Mouse (Mus musculus) c-Kit-positive CD71-negative TER-119-negative erythroid progenitor cells, embryonic 14.5 days (primary cell): ENCODE measurements around the gene Sebox.
"Not testable (repeated sequence)": the region's sequence is repeated elsewhere in the genome, so short reads cannot be mapped to it uniquely, and the experiment has no call there.

Experiments
- DNase-seq: peaks from one replicate; pipeline ENCODE4 v3.0.0-alpha.2; 2013; ENCODE audit warnings: low read depth

Sebox gene

DNA sequence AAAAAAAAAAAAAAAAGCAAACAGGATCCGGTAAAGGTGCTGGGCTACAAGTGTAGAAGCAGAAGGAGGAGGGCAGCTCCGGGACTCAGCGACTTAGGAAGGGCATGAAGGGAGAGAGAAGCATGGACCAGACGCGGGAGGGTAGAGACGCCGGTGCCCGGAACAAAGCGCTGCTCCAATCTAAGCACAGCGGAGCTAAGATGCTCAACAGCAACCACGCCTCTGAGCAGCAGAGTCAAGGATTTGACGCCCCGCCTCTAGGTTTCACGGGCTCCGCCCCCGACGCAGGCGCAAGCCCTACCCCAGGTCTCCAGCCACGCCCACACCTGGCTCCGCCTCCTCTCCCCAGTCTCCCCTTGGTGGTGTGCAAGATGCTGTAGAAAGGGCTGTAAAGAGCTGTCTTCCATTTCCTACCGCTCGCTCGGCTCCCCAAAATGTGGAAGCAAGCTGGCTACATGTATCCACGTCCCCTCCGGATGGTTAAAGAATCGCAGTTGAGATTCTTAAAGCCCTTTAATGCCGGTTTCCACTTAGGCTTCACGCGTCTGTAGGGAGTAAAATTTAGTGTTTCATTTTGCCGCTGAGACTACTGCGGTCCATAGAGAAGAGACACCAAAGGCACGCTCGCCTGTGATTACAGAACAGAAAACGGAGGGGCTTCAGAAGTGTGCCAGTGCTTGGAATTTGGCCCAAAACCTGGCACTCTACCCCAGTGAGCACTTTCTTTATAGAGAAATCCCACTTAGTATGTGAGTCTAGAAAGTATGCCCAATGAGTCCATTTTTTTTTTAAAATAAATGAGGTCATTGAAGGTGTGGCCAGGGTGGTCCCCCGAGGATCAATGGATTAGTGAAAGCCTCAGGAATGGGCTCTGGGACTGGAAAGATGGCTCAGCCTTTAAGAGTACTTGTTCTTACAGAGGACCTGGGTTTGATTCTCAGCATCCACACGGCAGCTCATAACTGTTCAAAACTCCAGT is 5.4 kb upstream of the Sebox start, which contains the start of gene Sarm1:
TSS of gene Sarm1 (minus strand) at position 211 of the 979 bp plus-strand sequence.
- DNase-seq: peak; percentile 97

DNA sequence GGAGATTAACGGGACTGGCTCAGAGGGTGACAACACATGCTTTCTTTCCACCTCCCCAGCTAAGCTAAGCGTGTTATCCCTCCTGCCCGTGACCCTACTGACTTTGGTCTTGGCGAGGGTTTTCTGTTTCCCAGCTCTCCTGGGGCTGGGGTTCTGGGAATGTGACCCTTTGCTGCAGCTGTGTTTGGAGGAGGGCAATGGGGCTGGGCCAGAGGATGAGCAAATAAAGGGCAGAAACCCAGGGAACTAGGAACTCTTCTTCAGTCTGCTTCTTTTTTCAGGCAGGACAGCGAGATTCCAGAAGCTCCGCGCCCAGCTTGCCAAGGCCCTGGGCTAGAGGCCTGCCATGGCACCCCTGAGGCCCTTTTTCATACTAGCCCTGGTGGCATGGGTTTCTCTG is 4.2 kb upstream of the Sebox start, which contains the start of gene Vtn:
TSS of gene Vtn (plus strand) at position 88 of the 400 bp plus-strand sequence.
- DNase-seq: no peak

- no peak for DNase-seq
Measured at GRCm38 (mm10) chr11:78499543-78499942, 3.7 kb upstream of the Sebox start.

DNA sequence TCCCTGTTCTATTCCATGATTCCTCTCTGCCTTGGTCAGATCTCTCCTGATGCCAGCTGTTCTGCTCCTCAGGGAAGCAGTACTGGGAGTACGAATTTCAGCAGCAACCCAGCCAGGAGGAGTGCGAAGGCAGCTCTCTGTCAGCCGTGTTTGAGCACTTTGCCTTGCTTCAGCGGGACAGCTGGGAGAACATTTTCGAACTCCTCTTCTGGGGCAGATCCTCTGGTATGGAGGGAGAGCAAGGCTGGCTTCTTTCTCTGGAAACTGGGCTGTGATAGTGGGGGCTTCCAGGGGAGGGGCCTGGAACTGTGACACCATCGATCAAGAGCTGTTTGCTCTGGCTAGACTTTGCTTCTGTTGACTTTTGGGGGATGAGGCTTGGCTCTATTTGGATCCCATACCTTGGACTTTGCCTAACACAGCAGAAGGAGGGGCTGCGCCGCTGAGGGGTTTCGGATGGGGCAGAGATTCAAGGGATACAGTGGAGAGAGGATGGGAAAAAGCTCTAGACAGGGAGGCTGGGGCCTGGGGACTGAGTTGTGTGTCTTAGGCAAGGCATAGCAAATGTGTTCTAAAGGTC is 2.5 kb upstream of the Sebox start:
- DNase-seq: no peak

DNA sequence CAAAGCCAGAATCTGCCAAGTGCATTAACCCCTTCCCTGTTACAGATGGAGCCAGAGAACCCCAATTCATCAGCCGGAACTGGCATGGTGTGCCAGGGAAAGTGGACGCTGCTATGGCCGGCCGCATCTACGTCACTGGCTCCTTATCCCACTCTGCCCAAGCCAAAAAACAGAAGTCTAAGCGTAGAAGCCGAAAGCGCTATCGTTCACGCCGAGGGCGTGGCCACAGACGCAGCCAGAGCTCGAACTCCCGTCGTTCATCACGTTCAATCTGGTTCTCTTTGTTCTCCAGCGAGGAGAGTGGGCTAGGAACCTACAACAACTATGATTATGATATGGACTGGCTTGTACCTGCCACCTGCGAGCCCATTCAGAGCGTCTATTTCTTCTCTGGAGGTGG is 1.7 kb upstream of the Sebox start:
- DNase-seq: no peak

DNA sequence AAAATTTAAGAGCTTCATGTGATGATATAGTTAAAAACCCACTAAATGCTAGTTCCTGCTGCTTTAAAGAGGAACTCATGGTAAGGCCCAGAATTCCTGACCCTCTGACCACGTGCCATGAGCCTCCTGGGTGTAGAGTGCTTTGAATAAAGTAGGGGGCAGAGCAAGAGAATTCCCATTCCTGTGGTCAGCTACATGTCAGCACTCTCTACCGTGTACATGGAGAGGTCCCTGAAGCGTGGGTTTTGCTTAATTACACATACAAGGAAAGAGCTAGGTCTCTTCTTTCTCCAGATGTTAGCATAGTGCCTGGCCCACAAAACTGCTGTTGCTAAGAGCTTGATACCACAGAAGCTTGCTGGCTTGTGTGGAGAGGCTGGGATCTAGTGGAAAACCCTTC is 2.2 kb downstream of the Sebox start:
- DNase-seq: no peak

- DNase-seq: no peak
Measured at GRCm38 (mm10) chr11:78509148-78509547, 5.9 kb downstream of the Sebox start.

DNA sequence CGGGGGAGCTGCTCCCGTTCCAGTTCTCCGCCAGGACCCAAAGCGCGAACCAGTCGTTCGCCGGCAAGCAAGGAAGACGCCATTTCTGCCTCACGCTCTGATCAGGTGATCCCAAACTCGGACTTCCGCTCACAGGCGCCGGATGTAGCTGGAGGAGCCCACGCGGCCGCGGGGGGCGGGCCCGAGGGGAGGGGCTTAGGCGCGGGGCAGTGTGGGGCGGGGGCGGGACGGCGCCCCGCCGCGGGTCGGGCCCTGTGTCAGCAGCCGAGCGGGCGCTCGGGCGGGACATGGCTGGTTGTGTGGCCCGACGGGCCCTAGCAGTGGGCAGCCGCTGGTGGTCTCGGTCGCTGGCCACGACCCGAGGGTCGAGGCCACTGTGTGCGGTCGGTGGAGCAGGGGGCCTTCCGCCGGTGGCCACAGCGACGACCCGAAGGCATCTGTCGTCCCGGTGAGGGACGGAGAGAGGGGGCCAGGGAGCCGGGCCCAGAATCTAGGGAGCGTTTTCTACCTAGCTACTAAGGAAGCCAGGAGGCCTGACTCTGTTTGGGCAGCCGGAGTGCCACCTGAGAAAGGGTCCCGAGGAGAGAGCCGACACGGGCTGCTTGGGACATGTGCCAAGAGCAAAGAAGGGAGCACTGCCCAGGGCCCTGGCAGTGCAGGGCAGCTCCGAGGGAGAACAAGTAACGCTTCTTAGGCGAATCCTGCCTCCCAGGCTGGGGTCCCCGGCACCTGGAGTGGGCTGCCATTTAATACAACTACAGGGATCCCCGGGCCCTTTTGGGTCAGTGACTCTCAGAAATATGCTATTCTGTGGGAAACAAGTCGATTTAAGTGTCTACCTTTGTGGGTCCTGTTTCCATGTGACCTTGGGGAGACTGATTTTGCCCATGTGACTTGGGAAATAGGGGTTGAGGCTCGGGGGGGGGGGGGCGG is 9.0 kb downstream of the Sebox start, which contains the start of the genes Tmem199 and Poldip2:
TSS of gene Tmem199 (minus strand) at position 148 of the 933 bp plus-strand sequence.
TSS of gene Poldip2 (plus strand) at position 169 of the 933 bp plus-strand sequence.
- peak; percentile 87 for DNase-seq

DNA sequence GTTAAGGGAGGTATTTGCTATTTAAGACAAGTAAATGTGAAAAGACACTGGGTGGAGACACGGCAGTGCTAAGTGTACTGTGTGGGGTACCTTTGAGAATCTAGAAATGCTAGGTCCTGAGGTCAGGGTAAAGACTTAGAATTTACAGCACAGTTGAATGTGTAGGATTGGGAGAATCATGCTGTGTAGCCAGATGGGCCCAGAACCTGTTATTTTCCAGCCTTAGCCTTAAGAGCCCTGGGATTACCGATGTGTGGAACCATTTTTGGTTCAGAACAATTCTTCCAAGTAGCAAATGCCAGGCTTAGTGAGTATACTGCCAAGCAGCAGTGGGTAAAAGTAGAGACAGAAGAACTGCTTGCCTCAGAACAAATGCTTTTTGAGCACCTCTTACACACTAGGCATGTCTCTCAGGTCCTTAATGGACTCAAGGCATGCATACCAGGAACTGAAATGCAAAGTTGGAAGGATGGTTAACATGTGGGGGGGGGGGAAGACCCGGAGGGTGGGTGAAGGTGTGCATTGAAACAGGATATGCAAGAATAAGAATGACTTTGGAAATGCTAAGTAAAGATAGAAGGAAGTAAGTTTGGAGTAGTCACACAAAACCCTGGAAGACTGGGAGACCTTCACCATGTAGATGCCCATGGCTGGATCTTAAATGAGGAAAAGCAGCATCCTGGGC is 10.0 kb downstream of the Sebox start:
- no peak for DNase-seq

GRCm38 (mm10) chr11:78515549-78516325 is 12.5 kb downstream of the Sebox start:
- DNase-seq: no peak

DNA sequence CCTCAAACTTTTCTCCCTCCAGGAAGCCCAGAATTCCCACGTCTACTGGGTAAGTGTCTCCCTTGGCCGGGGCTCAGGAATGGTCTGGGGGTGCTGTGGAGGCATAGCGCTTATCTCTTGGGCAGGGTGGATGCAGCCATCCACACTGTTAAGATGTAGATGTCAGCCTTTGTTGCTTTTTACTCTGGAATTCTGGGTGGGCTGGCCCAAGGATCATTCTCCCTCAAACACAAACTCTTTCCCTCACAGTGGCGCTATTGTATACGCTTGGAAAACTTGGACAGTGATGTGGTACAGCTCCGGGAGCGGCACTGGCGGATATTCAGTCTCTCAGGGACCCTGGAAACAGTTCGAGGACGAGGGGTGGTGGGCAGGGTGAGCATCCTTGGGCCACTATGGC is 15.7 kb downstream of the Sebox start:
- no peak for DNase-seq

DNA sequence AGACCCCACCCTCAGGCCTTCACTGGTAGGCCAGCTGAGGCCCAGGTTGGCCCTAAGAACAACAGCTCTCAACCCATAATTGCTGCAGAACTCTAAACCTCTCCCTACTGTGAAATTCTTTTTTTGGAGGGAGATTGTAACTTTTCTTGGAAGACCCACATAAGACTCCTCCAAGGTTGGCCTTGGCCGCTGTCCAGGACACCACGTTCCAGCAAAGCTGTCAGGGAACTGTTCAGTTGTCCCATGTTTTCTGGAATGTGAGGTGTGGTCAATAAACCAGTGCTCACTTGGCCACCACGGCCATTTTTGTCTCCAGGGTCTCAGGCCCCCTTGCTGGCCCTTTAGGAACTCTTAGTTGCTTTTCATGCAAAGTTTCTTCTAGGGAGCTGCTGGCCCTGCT is 18.6 kb downstream of the Sebox start:
- DNase-seq: no peak

GRCm38 (mm10) chr11:78522481-78522997 is 19.3 kb downstream of the Sebox start:
- DNase-seq: no peak

DNA sequence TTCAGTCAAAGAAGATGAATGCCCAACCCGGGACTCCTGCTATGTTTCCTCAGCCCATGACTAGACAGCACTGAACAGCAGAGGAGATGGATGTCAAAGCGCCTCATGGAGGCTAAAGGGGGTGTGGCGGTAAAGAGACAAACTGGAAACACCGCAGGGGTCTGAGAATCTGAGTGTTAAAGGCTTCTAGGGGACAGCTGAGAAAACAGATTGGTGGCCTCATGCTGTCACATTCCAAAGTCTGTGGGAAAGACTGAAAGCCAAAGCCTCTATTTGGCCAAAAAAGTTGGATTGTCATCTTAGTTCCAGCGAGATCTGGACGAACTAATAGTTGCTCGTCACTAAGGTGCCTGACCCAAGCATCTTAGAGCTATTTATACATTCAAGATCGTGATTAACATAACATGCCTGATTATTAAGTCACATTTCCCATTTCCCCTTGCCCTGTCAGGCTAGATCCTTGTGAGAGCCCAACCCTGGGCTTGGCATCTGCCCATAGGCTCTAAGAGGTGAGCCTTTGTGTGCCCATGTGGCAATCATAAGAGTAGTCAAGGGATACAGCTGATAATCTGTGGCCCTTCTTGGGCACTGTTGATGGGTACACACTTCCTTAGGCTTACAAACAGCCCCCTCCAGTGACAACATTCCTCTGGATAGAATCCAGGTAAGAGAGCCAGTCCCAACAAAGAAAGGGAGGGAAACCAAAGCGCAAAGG is 20.2 kb downstream of the Sebox start:
- DNase-seq: no peak

DNA sequence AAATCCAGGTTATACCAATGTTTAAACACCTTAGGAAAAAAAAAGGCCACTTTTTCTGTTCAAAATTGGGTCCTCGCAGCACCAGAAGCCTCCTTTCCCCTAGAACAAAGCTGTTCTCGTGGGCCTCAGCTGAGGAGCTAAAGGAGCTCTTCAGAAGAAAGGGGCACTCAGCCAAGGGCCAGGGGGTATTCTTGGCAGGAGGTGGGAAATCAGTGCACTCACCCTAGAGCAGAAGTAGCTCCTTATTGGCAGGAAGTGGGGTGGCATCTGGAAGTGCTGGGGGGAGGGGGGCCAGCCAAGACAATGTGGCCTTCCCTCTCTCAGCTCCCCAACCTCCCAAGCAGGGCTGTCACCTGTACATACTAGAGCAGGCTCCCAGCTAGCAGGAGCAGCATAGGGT is 21.6 kb downstream of the Sebox start:
- no peak for DNase-seq

DNA sequence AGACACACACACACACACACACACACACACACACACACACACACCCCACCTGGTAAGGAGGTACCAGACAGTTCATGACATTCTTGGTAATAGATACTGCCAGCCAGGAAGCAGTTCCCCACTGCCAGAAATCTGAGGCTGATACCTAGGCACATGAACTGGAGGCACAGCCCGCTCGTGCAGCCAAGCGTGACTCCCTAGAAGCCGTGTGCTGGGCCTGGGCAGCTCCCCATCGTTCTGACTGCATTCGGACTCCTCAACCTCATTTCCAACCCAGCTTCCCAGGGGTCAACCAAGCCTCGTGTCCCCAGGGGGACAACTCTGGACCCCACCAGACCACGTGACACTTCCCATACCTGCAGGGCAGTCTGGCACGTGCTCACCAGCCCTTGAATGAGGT is 25.5 kb downstream of the Sebox start:
- no peak for DNase-seq

DNA sequence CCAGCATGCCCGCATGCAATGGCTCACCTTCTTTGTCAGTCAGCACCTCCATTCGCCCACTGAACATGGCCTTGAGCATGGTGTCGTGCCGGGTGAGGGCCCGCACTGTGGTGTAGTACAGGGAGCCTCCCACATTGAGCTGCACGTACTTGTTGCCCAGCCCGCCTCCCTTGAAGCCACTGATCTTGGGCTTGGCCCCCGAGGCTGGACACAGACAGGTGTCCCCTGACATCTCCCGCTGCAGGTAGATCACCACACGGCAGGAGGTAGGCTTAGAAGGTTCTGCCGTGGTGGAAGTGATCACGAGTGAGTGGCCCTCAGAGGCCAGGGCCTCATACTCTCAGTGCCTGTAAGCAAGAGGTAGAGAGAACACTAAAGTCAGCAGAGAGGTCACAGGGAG is 26.8 kb downstream of the Sebox start:
- DNase-seq: no peak

DNA sequence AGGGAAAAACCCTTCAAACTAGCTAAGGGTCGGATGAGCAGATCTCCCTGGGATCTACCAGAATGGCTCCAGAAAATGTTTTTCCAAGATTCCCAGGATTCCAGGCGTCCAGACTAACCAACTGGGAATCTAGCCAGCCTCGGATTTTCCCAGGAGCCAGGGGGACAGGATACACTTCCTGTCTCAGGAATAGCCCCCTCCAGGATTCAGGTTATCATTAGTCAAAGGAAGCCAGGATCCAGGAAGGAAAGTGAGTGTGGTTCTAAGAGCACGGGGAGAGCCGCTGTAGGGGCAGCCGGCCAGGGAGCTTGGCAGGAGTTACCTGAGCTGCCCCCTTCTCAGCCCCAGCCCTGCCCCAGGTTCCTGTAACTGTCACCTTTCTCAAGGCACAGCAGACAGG is 27.8 kb downstream of the Sebox start:
- DNase-seq: no peak

- DNase-seq: not testable (repeated sequence)
Measured at GRCm38 (mm10) chr11:78531515-78531914, 28.3 kb downstream of the Sebox start.

DNA sequence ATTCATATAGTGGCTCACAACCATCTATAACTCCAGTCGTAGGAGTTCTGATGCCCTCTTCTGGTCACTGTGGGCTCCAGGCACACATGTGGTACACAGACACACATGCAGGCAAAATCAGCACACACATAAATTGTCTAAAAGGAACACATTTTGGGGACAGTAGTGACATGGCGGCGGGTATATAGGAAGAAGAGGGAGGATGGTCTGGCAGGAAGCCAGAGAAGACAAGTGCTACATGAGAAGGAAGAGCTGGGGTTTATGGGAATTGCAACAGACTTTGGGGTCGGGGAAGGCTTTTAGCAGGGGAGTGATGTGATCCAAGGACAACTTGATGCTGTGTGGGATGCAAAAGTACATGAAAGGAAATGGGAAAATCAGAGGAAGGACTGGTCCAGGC is 31.3 kb downstream of the Sebox start:
- no peak for DNase-seq
